Mouse (Mus musculus) MEL (cell line): Measurements from ENCODE around the gene Tspan32. TPM values are rescaled to one million over a fixed set of nuclear protein-coding genes. Genes with fewer than 3 reads are reported as not detected.

Experiments used
- DNase-seq: peaks from one replicate; pipeline ENCODE4 v3.0.0; 2011; ENCODE audit warnings: low read depth, low spot score
- H3K27ac ChIP-seq: 2 replicates; pipeline ENCODE4 v1.5.1; 2012; ENCODE audit warnings: low read depth, mild to moderate bottlenecking, control low read depth, low read length, moderate library complexity; ENCODE audit not compliant: control insufficient read depth
- H3K27me3 ChIP-seq, 2 experiments: fragments of 150-350 bp in 1 of 2; sonication (generic) in 1 of 2; 2 replicates each; pipeline ENCODE4 v1.6.1; 2012; ENCODE audit warnings: low read length in 2 of 2, mild to moderate bottlenecking in 2 of 2, improper control_type of control experiment in 1 of 2, moderate library complexity in 1 of 2; ENCODE audit not compliant: insufficient read depth in 2 of 2, control insufficient read depth in 1 of 2
- H3K36me3 ChIP-seq, 2 experiments: 2 replicates each; pipeline ENCODE4 v1.6.1; 2012 to 2014; ENCODE audit warnings: low read length in 2 of 2, improper control_type of control experiment in 1 of 2, inconsistent platforms in 1 of 2, mild to moderate bottlenecking in 1 of 2; ENCODE audit not compliant: insufficient read depth in 2 of 2, control insufficient read depth in 1 of 2
- H3K4me1 ChIP-seq, 2 experiments: fragments of 150-350 bp in 1 of 2; sonication (generic) in 1 of 2; 2 replicates each; pipeline ENCODE4 v1.6.1; 2012; ENCODE audit warnings: low read length in 2 of 2, improper control_type of control experiment in 1 of 2, mild to moderate bottlenecking in 1 of 2; ENCODE audit not compliant: insufficient read depth in 2 of 2, control insufficient read depth in 1 of 2
- H3K4me3 ChIP-seq, 2 experiments: fragments of 150-350 bp in 1 of 2; sonication (generic) in 1 of 2; 2 replicates each; pipeline ENCODE4 v1.5.1; 2012; ENCODE audit warnings: low read depth in 2 of 2, low read length in 2 of 2, mild to moderate bottlenecking in 2 of 2, moderate library complexity in 2 of 2, control low read depth in 1 of 2, improper control_type of control experiment in 1 of 2; ENCODE audit not compliant: control insufficient read depth in 1 of 2, insufficient read depth in 1 of 2
- H3K79me2 ChIP-seq: 2 replicates; pipeline ENCODE4 v1.6.1; 2012; ENCODE audit warnings: mild to moderate bottlenecking, low read length, moderate library complexity; ENCODE audit not compliant: control insufficient read depth, poor library complexity, insufficient read depth
- H3K9ac ChIP-seq: 2 replicates; pipeline ENCODE4 v1.6.1; 2012; ENCODE audit warnings: low read depth, mild to moderate bottlenecking, control low read depth, low read length, moderate library complexity; ENCODE audit not compliant: control insufficient read depth, poor library complexity, severe bottlenecking
- H3K9me3 ChIP-seq: fragments of 150-350 bp; sonication (generic); replicated peaks from 2 replicates; pipeline ENCODE4 v1.6.1; 2012; ENCODE audit warnings: mild to moderate bottlenecking, low read length, improper control_type of control experiment, moderate library complexity; ENCODE audit not compliant: insufficient read depth
- CHD2 ChIP-seq: IDR thresholded peaks from 2 replicates; pipeline ENCODE4 v1.6.1; 2011; ENCODE audit warnings: low read length, improper control_type of control experiment
- CTCF ChIP-seq, 3 experiments: IDR thresholded peaks in 2 of 3; conservative IDR thresholded peaks in 1 of 3; 2 replicates each; pipeline ENCODE4 v1.5.1; 2011 to 2012; ENCODE audit warnings: low read length in 3 of 3, low read depth in 2 of 3, mild to moderate bottlenecking in 2 of 3, improper control_type of control experiment in 1 of 3, inconsistent platforms in 1 of 3, mixed read lengths in 1 of 3, moderate library complexity in 1 of 3; ENCODE audit not compliant: control insufficient read depth in 1 of 3, insufficient read depth in 1 of 3, poor library complexity in 1 of 3, severe bottlenecking in 1 of 3
- E2F4 ChIP-seq: IDR thresholded peaks from 2 replicates; pipeline ENCODE4 v1.6.1; 2011; ENCODE audit warnings: low read depth, low read length, improper control_type of control experiment, borderline replicate concordance
- ELF1 ChIP-seq: IDR thresholded peaks from 2 replicates; pipeline ENCODE4 v1.6.1; 2014; ENCODE audit warnings: low read depth, mild to moderate bottlenecking, inconsistent platforms, low read length, improper control_type of control experiment, moderate library complexity
- EP300 ChIP-seq, 2 experiments: IDR thresholded peaks; 2 replicates each; pipeline ENCODE4 v1.6.1; 2011; ENCODE audit warnings: improper control_type of control experiment in 2 of 2, low read length in 2 of 2, low read depth in 1 of 2, mild to moderate bottlenecking in 1 of 2
- ETS1 ChIP-seq: IDR thresholded peaks from 2 replicates; pipeline ENCODE4 v1.6.1; 2012; ENCODE audit warnings: low read depth, mild to moderate bottlenecking, inconsistent platforms, low read length, improper control_type of control experiment, moderate library complexity
- GABPA ChIP-seq: IDR thresholded peaks from 2 replicates; pipeline ENCODE4 v1.6.1; 2012; ENCODE audit warnings: low read depth, mild to moderate bottlenecking, inconsistent platforms, low read length, improper control_type of control experiment, moderate library complexity
- GATA1 ChIP-seq: IDR thresholded peaks from 2 replicates; pipeline ENCODE4 v1.6.1; 2011; ENCODE audit warnings: low read depth, low read length, improper control_type of control experiment
- HCFC1 ChIP-seq: IDR thresholded peaks from 2 replicates; pipeline ENCODE4 v1.6.1; 2012; ENCODE audit warnings: low read depth, mild to moderate bottlenecking, inconsistent platforms, low read length, improper control_type of control experiment, moderate library complexity
- JUND ChIP-seq: IDR thresholded peaks from 2 replicates; pipeline ENCODE4 v1.6.1; 2011; ENCODE audit warnings: low read depth, mild to moderate bottlenecking, improper control_type of control experiment, low read length
- KAT2A ChIP-seq: conservative IDR thresholded peaks from 2 replicates; pipeline ENCODE4 v1.6.1; 2012; ENCODE audit warnings: low read depth, low read length, improper control_type of control experiment, inconsistent platforms
- MYB ChIP-seq: IDR thresholded peaks from 2 replicates; pipeline ENCODE4 v1.6.1; 2011; ENCODE audit warnings: mild to moderate bottlenecking, low read depth, low read length, improper control_type of control experiment
- MYC ChIP-seq: IDR thresholded peaks from 2 replicates; pipeline ENCODE4 v1.6.1; 2011; ENCODE audit warnings: low read depth, mild to moderate bottlenecking, low read length, improper control_type of control experiment, moderate library complexity
- NELFE ChIP-seq: IDR thresholded peaks from 2 replicates; pipeline ENCODE4 v1.6.1; 2011; ENCODE audit warnings: low read depth, low read length, improper control_type of control experiment
- NRF1 ChIP-seq: IDR thresholded peaks from 2 replicates; pipeline ENCODE4 v1.6.1; 2014; ENCODE audit warnings: low read depth, mild to moderate bottlenecking, inconsistent platforms, low read length, improper control_type of control experiment, moderate library complexity; ENCODE audit not compliant: poor library complexity, insufficient read depth, severe bottlenecking
- POLR2A ChIP-seq, 2 experiments: IDR thresholded peaks; 2 replicates each; pipeline ENCODE4 v1.6.1; 2011 to 2012; ENCODE audit warnings: low read length in 2 of 2, mild to moderate bottlenecking in 2 of 2, control low read depth in 1 of 2, improper control_type of control experiment in 1 of 2, low read depth in 1 of 2, moderate library complexity in 1 of 2; ENCODE audit not compliant: control insufficient read depth in 1 of 2, insufficient read depth in 1 of 2, poor library complexity in 1 of 2
- POLR2AphosphoS2 ChIP-seq: IDR thresholded peaks from 2 replicates; pipeline ENCODE4 v1.6.1; 2011; ENCODE audit warnings: low read length, improper control_type of control experiment
- POLR2AphosphoS5 ChIP-seq: IDR thresholded peaks from 2 replicates; pipeline ENCODE4 v1.6.1; 2012; ENCODE audit warnings: low read depth, borderline replicate concordance, mild to moderate bottlenecking, inconsistent platforms, low read length, moderate library complexity, mixed read lengths
- RAD21 ChIP-seq: IDR thresholded peaks from 2 replicates; pipeline ENCODE4 v1.6.1; 2011; ENCODE audit warnings: mild to moderate bottlenecking, low read depth, low read length, improper control_type of control experiment
- SIN3A ChIP-seq: IDR thresholded peaks from 2 replicates; pipeline ENCODE4 v1.6.1; 2012; ENCODE audit warnings: low read length, improper control_type of control experiment, inconsistent platforms
- TAL1 ChIP-seq: IDR thresholded peaks from 2 replicates; pipeline ENCODE4 v1.6.1; 2012; ENCODE audit warnings: mild to moderate bottlenecking, inconsistent platforms, low read length, moderate library complexity, mixed read lengths
- TBP ChIP-seq: IDR thresholded peaks from 2 replicates; pipeline ENCODE4 v1.8.0; 2011; ENCODE audit warnings: low read depth, low read length, improper control_type of control experiment
- UBTF ChIP-seq: IDR thresholded peaks from 2 replicates; pipeline ENCODE4 v1.6.1; 2012; ENCODE audit warnings: low read depth, mild to moderate bottlenecking, inconsistent platforms, low read length, improper control_type of control experiment, moderate library complexity, borderline replicate concordance; ENCODE audit not compliant: insufficient read depth
- USF1 ChIP-seq: IDR thresholded peaks from 2 replicates; pipeline ENCODE4 v1.6.1; 2014; ENCODE audit warnings: low read depth, mild to moderate bottlenecking, inconsistent platforms, low read length, improper control_type of control experiment, moderate library complexity
- USF2 ChIP-seq, 2 experiments: IDR thresholded peaks; 2 replicates each; pipeline ENCODE4 v1.6.1; 2011 to 2012; ENCODE audit warnings: improper control_type of control experiment in 2 of 2, low read length in 2 of 2, borderline replicate concordance in 1 of 2, inconsistent platforms in 1 of 2, low read depth in 1 of 2, mild to moderate bottlenecking in 1 of 2; ENCODE audit not compliant: insufficient read depth in 1 of 2
- ZMIZ1 ChIP-seq: IDR thresholded peaks from 2 replicates; pipeline ENCODE4 v1.6.1; 2012; ENCODE audit warnings: low read depth, mild to moderate bottlenecking, inconsistent platforms, low read length, improper control_type of control experiment, moderate library complexity
- polyA plus RNA-seq, 2 experiments: library from polyadenylated mRNA; stranded (reverse) in 1 of 2; unstranded in 1 of 2; fragments of >175 nt in 1 of 2; fragments of >200 nt in 1 of 2; gene quantifications; 2 replicates each; pipeline versions ENCODE4 v1.2.1 to v1.2.4; 2012; ENCODE audit warnings: low replicate concordance in 2 of 2, low read depth in 1 of 2; ENCODE audit not compliant: insufficient read length in 2 of 2, insufficient read depth in 1 of 2, missing spikeins in 1 of 2
- total RNA-seq: library from RNA; depleted of rRNA; stranded (reverse); fragments of 300-350 nt; gene quantifications from 2 replicates; pipeline ENCODE4 v1.2.3, GENCODE M21; 2012

Gene Tspan32
- total and polyA plus RNA-seq, 3 experiments: 53.5 to 212 (median 205) TPM

GRCm38 (mm10) chr7:143068316-143068881 lies 63.6 kb downstream of the Tspan32 start:
- DNase-seq: no peak
- H3K27me3 ChIP-seq: no peaks in the 10 kb centered on the region
- peak overlapping the region; percentile 74 for H3K9ac ChIP-seq
- TF ChIP-seq KAT2A (no peak), TAL1 (no peak), CTCF (IDR thresholded peaks at IDR 0.05 in 2 of 3, conservative IDR thresholded peaks at IDR 0.05 in 1 of 3; ENCODE audit: control insufficient read depth in 1 of 3, insufficient read depth in 1 of 3, low read depth in 2 of 3, low read length in 3 of 3, poor library complexity in 1 of 3, severe bottlenecking in 1 of 3) (no peak), RAD21 (peak; percentile 7; the same call in 1 of the 2 replicates), GATA1 (no peak), NELFE (peak; percentile 65), EP300 (IDR thresholded peaks at IDR 0.05; ENCODE audit: low read depth in 1 of 2, low read length in 2 of 2) (0 out of 4 replicates have a peak, but pooled peaks of 1 of the 2 experiments have one; percentile 21)
- TF ChIP-seq, all 39 proteins: peak for 3
- peak overlapping the region; percentile 15 to 47 for H3K4me3 ChIP-seq
- peaks cover 0 to 17% of the 10 kb centered on the region in 2 experiments; a peak in 2 of 4 replicates for H3K4me1 ChIP-seq
- H3K9me3 ChIP-seq: no peaks in the 10 kb centered on the region
- H3K27ac ChIP-seq: peak overlapping the region; percentile 88
- peaks cover 15% of the 10 kb centered on the region for H3K79me2 ChIP-seq
- H3K36me3 ChIP-seq: peaks cover 0 to 6% of the 10 kb centered on the region in 2 experiments; a peak in 3 of 4 replicates

GRCm38 (mm10) chr7:143068882-143069591 lies 64.2 kb downstream of the Tspan32 start, which contains the start of gene Tssc4:
Gene Tssc4 (plus strand): TSS chr7:143069249.
- Histone ChIP-seq H3K4me3 (peak within 1 kb of the TSS; percentile 41 to 73), H3K27me3 (no peaks in the 10 kb centered on the region), H3K36me3 (peaks cover 0 to 6% of the 10 kb centered on the region in 2 experiments; a peak in 2 of 4 replicates), H3K9me3 (no peaks in the 10 kb centered on the region), H3K9ac (peak within 1 kb of the TSS; percentile 78), H3K79me2 (peaks cover 15% of the 10 kb centered on the region), H3K4me1 (peaks cover 0 to 17% of the 10 kb centered on the region in 2 experiments; a peak in 2 of 4 replicates), H3K27ac (peak within 1 kb of the TSS; percentile 88)
- TF ChIP-seq SIN3A: peak; percentile 91
- TF ChIP-seq MYB: peak; percentile 66
- TF ChIP-seq POLR2A (IDR thresholded peaks at IDR 0.05; ENCODE audit: control insufficient read depth in 1 of 2, insufficient read depth in 1 of 2, low read depth in 1 of 2, low read length in 2 of 2, poor library complexity in 1 of 2): peak; percentile 51 to 76; a peak in 3 of 4 replicates
- TF ChIP-seq POLR2AphosphoS2: peak; percentile 91
- TF ChIP-seq HCFC1: peak; percentile 94
- TF ChIP-seq USF2 (IDR thresholded peaks at IDR 0.05; ENCODE audit: borderline replicate concordance in 1 of 2, insufficient read depth in 1 of 2, low read depth in 1 of 2, low read length in 2 of 2): no peak
- TF ChIP-seq EP300 (IDR thresholded peaks at IDR 0.05; ENCODE audit: low read depth in 1 of 2, low read length in 2 of 2): no peak
- TF ChIP-seq GABPA: no peak
- no peak for TF ChIP-seq UBTF
- peak; percentile 21; the same call in 1 of the 2 replicates for TF ChIP-seq ETS1
- TF ChIP-seq JUND: no peak
- peak; percentile 76 for TF ChIP-seq NELFE
- peak; percentile 96 for TF ChIP-seq E2F4
- TF ChIP-seq NRF1: 0 out of 2 replicates have a peak, but pooled peaks have one; percentile 9
- TF ChIP-seq USF1: peak; percentile 29; the same call in 1 of the 2 replicates
- TF ChIP-seq POLR2AphosphoS5: peak; percentile 38; the same call in 1 of the 2 replicates
- TF ChIP-seq ELF1: peak; percentile 89
- 0 out of 2 replicates have a peak, but pooled peaks have one; percentile 73 for TF ChIP-seq ZMIZ1
- TF ChIP-seq KAT2A: peak; percentile 95
- peak; percentile 30; the same call in 1 of the 2 replicates for TF ChIP-seq TBP
- TF ChIP-seq CHD2: peak; percentile 72
- TF ChIP-seq MYC: peak; percentile 82; the same call in 1 of the 2 replicates
- peak; percentile 100 for DNase-seq
